17 mouse cellular contexts compared by ENCODE assay signal in genomic region chr8:125317584-125317991, GRCm38 (mm10).
DNase-seq lines count a peak whose midpoint lies in the region; ATAC-seq lines count a peak whose summit lies in the region.
"Had no signal": no experiment of that assay in that cellular context is flagged by ENCODE, and none has a peak within 500 bp of the region (broad histone marks: within the 10 kb centered on the region; RNA-seq: fewer than 3 reads in every experiment).

No protein-coding gene starts in this region.

- H3K27me3 ChIP-seq in hindbrain, embryonic 15.5 days = no peaks in the 10 kb centered on the region
- no peaks in the 10 kb centered on the region for H3K27me3 ChIP-seq in hindbrain, embryonic 11.5 days (ENCODE audit: control insufficient read depth, insufficient read depth, low read length)
- H3K27me3 ChIP-seq: liver, embryonic 13.5 days had no signal

- intact Hi-C loops in left cerebral cortex, postnatal 36 days (cut with DNase I) = no loop called here

- H3K4me2 ChIP-seq in hindbrain, embryonic 15.5 days = no peak overlapping the region
- H3K4me2 ChIP-seq in hindbrain, embryonic 11.5 days (replicated peaks; ENCODE audit: low read depth, low read length) = no peak overlapping the region
- H3K4me2 ChIP-seq: embryonic facial prominence, embryonic 13.5 days; liver, embryonic 13.5 days had no signal

- H3K36me3 ChIP-seq in hindbrain, embryonic 15.5 days = no peaks in the 10 kb centered on the region
- H3K36me3 ChIP-seq in hindbrain, embryonic 11.5 days (ENCODE audit: control insufficient read depth, insufficient read depth, low read length) = no peaks in the 10 kb centered on the region
- H3K36me3 ChIP-seq: embryonic facial prominence, embryonic 13.5 days; G1E; liver, embryonic 13.5 days had no signal

- no peak overlapping the region for H3K9ac ChIP-seq in hindbrain, embryonic 15.5 days
- no peak overlapping the region for H3K9ac ChIP-seq in hindbrain, embryonic 11.5 days (ENCODE audit: low read depth, low read length)
- H3K9ac ChIP-seq: embryonic facial prominence, embryonic 13.5 days; liver, embryonic 13.5 days had no signal

- WGBS in hindbrain, embryonic 15.5 days = 88% methylated on average over 6 of the region's 6 CpGs
- 92% methylated on average over 6 of the region's 6 CpGs for WGBS in hindbrain, embryonic 11.5 days

- ATAC-seq in hindbrain, embryonic 15.5 days (ENCODE audit: low FRiP score, low read depth) = 0 out of 2 replicates have a peak, but pooled peaks have one; percentile 54
- no peak for ATAC-seq in hindbrain, embryonic 11.5 days (ENCODE audit: low FRiP score)
- ATAC-seq: activated CD4-positive, CD25-positive, alpha-beta regulatory T cell, adult 4 months; forebrain, embryonic 14.5 days; intestine, embryonic 16.5 days had no signal

- no peaks in the 10 kb centered on the region for H3K9me3 ChIP-seq in hindbrain, embryonic 15.5 days
- no peaks in the 10 kb centered on the region for H3K9me3 ChIP-seq in hindbrain, embryonic 11.5 days (ENCODE audit: control insufficient read depth, low read length)
- H3K9me3 ChIP-seq: embryonic facial prominence, embryonic 13.5 days; liver, embryonic 13.5 days had no signal

- H3K27ac ChIP-seq in hindbrain, embryonic 15.5 days (replicated peaks) = no peak overlapping the region
- no peak overlapping the region for H3K27ac ChIP-seq in hindbrain, embryonic 11.5 days (ENCODE audit: low read depth, low read length)
- H3K27ac ChIP-seq: embryonic facial prominence, embryonic 13.5 days; liver, embryonic 13.5 days had no signal

- H3K4me1 ChIP-seq in hindbrain, embryonic 15.5 days (replicated peaks) = peaks cover 4% of the 10 kb centered on the region; the same call in 1 of the 2 replicates
- H3K4me1 ChIP-seq in hindbrain, embryonic 11.5 days (replicated peaks; ENCODE audit: control insufficient read depth, insufficient read depth, low read length) = no peaks in the 10 kb centered on the region
- H3K4me1 ChIP-seq: embryonic facial prominence, embryonic 13.5 days; liver, embryonic 13.5 days had no signal

- DNase-seq in hindbrain, embryonic 11.5 days (ENCODE audit: low spot score) = no peak
- DNase-seq in adipocyte (ENCODE audit: low spot score) = peak; percentile 21
- DNase-seq in cerebellum, postnatal 14 days = peak; percentile 97 to 98
- DNase-seq in heart, adult 9 months (ENCODE audit: low spot score in 2 of 2) = peak; percentile 70 to 74
- DNase-seq in spleen, postnatal 10 days (ENCODE audit: low spot score in 2 of 2) = no peak
- DNase-seq in left cerebral cortex, postnatal 36 days (ENCODE audit: low spot score in 2 of 2) = no peak
- no peak for DNase-seq in thymus, postnatal 36 days
- DNase-seq: kidney, postnatal 36 days; liver, embryonic 13.5 days; spleen, adult 18-20 months; thymus, adult 18-20 months had no signal

- H3K4me3 ChIP-seq in hindbrain, embryonic 15.5 days = no peak overlapping the region
- H3K4me3 ChIP-seq in hindbrain, embryonic 11.5 days (ENCODE audit: low read depth, low read length) = no peak overlapping the region
- H3K4me3 ChIP-seq: embryonic facial prominence, embryonic 13.5 days; liver, embryonic 13.5 days had no signal

Comparison
In these comparisons a context has a peak if more than half of its experiments do, and no peak if none do; other contexts are left out.
1. DNase-seq: peak in adipocyte (single experiment), cerebellum, postnatal 14 days (2 of 2) and heart, adult 9 months (2 of 2); none in hindbrain, embryonic 11.5 days (single experiment), spleen, postnatal 10 days (0 of 2), left cerebral cortex, postnatal 36 days (0 of 2) and thymus, postnatal 36 days (0 of 2).